Mouse (Mus musculus) neural tube, embryonic 14.5 days (tissue): ENCODE measurements around the gene Plcd1. TPM values are rescaled to one million over a fixed set of nuclear protein-coding genes. Genes with fewer than 3 reads are reported as not detected.

Experiments used
- ATAC-seq: fragments of 200-750 bp; cut with Nextera tagmentation; 2 replicates; pipeline ENCODE4 v1.8.0; 2017; ENCODE audit warnings: low read depth, mild to moderate bottlenecking, moderate TSS enrichment, moderate library complexity
- H3K27ac ChIP-seq: fragments of 300-500 bp; sonication (generic); 2 replicates; pipeline ENCODE4 v1.5.1; 2014; ENCODE audit warnings: low read depth, mild to moderate bottlenecking, control low read depth, low read length, moderate library complexity, mixed read lengths
- H3K27me3 ChIP-seq: fragments of 300-500 bp; sonication (generic); 2 replicates; pipeline ENCODE4 v1.6.1; 2014; ENCODE audit warnings: low read length; ENCODE audit not compliant: control insufficient read depth, insufficient read depth
- H3K36me3 ChIP-seq: fragments of 300-500 bp; sonication (generic); 2 replicates; pipeline ENCODE4 v1.6.1; 2014; ENCODE audit warnings: low read length, mixed read lengths; ENCODE audit not compliant: control insufficient read depth, insufficient read depth
- H3K4me1 ChIP-seq: fragments of 300-500 bp; sonication (generic); 2 replicates; pipeline ENCODE4 v1.6.1; 2014; ENCODE audit warnings: low read length; ENCODE audit not compliant: control insufficient read depth, insufficient read depth
- H3K4me2 ChIP-seq: fragments of 300-500 bp; sonication (generic); 2 replicates; pipeline ENCODE4 v1.6.1; 2014; ENCODE audit warnings: mild to moderate bottlenecking, low read depth, low read length, control low read depth
- H3K4me3 ChIP-seq: fragments of 300-500 bp; sonication (generic); 2 replicates; pipeline ENCODE4 v1.5.1; 2014; ENCODE audit warnings: low read depth, low read length, control low read depth, mixed read lengths
- H3K9ac ChIP-seq: fragments of 300-500 bp; sonication (generic); replicated peaks from 2 replicates; pipeline ENCODE4 v1.6.1; 2014; ENCODE audit warnings: low read depth, mild to moderate bottlenecking, control low read depth, low read length, mixed read lengths
- H3K9me3 ChIP-seq: fragments of 300-500 bp; sonication (generic); 2 replicates; pipeline ENCODE4 v1.6.1; 2016; ENCODE audit warnings: low read length; ENCODE audit not compliant: control insufficient read depth
- WGBS: fragments of 180-500 bp; shearing (Covaris S2); extraction: QIAGEN DNeasy Blood & Tissue Kit; methylation state at CpG from one replicate; pipeline ENCODE4 v1.1.7; 2014; 5-methylcytosine and 5-hydroxymethylcytosine counted together
- polyA plus RNA-seq: library from polyadenylated mRNA; unstranded; fragments of >200 nt; fragmentation: Nextera tagmentation; extraction: Ambion mirVana; gene quantifications from 2 replicates; pipeline ENCODE4 v1.2.1, GENCODE M21; 2014

Gene Plcd1
- 14.7 and 19.9 TPM in 2 replicates for polyA plus RNA-seq

- Histone ChIP-seq H3K27me3 (0 out of 2 replicates have a peak, but pooled peaks cover 2% of the 10 kb centered on the region), H3K4me2 (peak within 1 kb of the TSS; percentile 63), H3K4me1 (peaks cover 12% of the 10 kb centered on the region), H3K9ac (peak within 1 kb of the TSS; percentile 62), H3K9me3 (no peaks in the 10 kb centered on the region), H3K36me3 (no peaks in the 10 kb centered on the region), H3K4me3 (peak within 1 kb of the TSS; percentile 53), H3K27ac (peak within 1 kb of the TSS; percentile 34; the same call in 1 of the 2 replicates)
- WGBS = 8% methylated on average over 44 of the region's 45 CpGs
- ATAC-seq = peak; percentile 86
Measured at GRCm38 (mm10) chr9:119093419-119094295, at the start of gene Plcd1. Gene Plcd1, minus strand, starts transcription at chr9:119093502.

GRCm38 (mm10) chr9:119142066-119142465 is 48.8 kb upstream of the Plcd1 start:
- no peak overlapping the region for H3K4me2 ChIP-seq
- H3K4me3 ChIP-seq = no peak overlapping the region
- no peak overlapping the region for H3K27ac ChIP-seq
- 89% methylated on average over 5 of the region's 5 CpGs for WGBS
- no peaks in the 10 kb centered on the region for H3K4me1 ChIP-seq
- no peaks in the 10 kb centered on the region for H3K27me3 ChIP-seq
- no peak overlapping the region for H3K9ac ChIP-seq
- H3K9me3 ChIP-seq = no peaks in the 10 kb centered on the region
- ATAC-seq = no peak
- H3K36me3 ChIP-seq = no peaks in the 10 kb centered on the region

- no peak overlapping the region for H3K27ac ChIP-seq
- no peaks in the 10 kb centered on the region for H3K9me3 ChIP-seq
- H3K9ac ChIP-seq = no peak overlapping the region
- H3K36me3 ChIP-seq = no peaks in the 10 kb centered on the region
- no peak for ATAC-seq
- no peaks in the 10 kb centered on the region for H3K27me3 ChIP-seq
- WGBS = 87% methylated on average over 2 of the region's 2 CpGs
- H3K4me2 ChIP-seq = no peak overlapping the region
- no peak overlapping the region for H3K4me3 ChIP-seq
- no peaks in the 10 kb centered on the region for H3K4me1 ChIP-seq
Measured at GRCm38 (mm10) chr9:119138836-119139235, 45.5 kb upstream of the Plcd1 start.

- no peak overlapping the region for H3K4me3 ChIP-seq
- H3K27me3 ChIP-seq = no peaks in the 10 kb centered on the region
- H3K4me2 ChIP-seq = no peak overlapping the region
- H3K4me1 ChIP-seq = no peaks in the 10 kb centered on the region
- ATAC-seq = no peak
- no peak overlapping the region for H3K27ac ChIP-seq
- no peaks in the 10 kb centered on the region for H3K36me3 ChIP-seq
- no peak overlapping the region for H3K9ac ChIP-seq
- 68% methylated on average over 5 of the region's 5 CpGs for WGBS
- H3K9me3 ChIP-seq = no peaks in the 10 kb centered on the region
Measured at GRCm38 (mm10) chr9:119130692-119131091, 37.4 kb upstream of the Plcd1 start.

GRCm38 (mm10) chr9:119128436-119129181 is 35.3 kb upstream of the Plcd1 start:
- Histone ChIP-seq H3K36me3 (no peaks in the 10 kb centered on the region), H3K4me1 (no peaks in the 10 kb centered on the region), H3K27me3 (no peaks in the 10 kb centered on the region), H3K9me3 (no peaks in the 10 kb centered on the region), H3K9ac (no peak overlapping the region), H3K4me3 (no peak overlapping the region), H3K27ac (no peak overlapping the region), H3K4me2 (no peak overlapping the region)
- WGBS = 89% methylated on average over 12 of the region's 12 CpGs
- no peak for ATAC-seq

GRCm38 (mm10) chr9:119122596-119123369 is 29.5 kb upstream of the Plcd1 start:
- no peaks in the 10 kb centered on the region for H3K9me3 ChIP-seq
- H3K36me3 ChIP-seq = no peaks in the 10 kb centered on the region
- H3K27me3 ChIP-seq = no peaks in the 10 kb centered on the region
- no peaks in the 10 kb centered on the region for H3K4me1 ChIP-seq
- no peak for ATAC-seq
- no peak overlapping the region for H3K4me2 ChIP-seq
- H3K27ac ChIP-seq = no peak overlapping the region
- no peak overlapping the region for H3K9ac ChIP-seq
- 87% methylated on average over 18 of the region's 18 CpGs for WGBS
- H3K4me3 ChIP-seq = no peak overlapping the region

GRCm38 (mm10) chr9:119120168-119120560 is 26.9 kb upstream of the Plcd1 start:
- Histone ChIP-seq H3K4me1 (no peaks in the 10 kb centered on the region), H3K36me3 (no peaks in the 10 kb centered on the region), H3K4me2 (no peak overlapping the region), H3K27ac (no peak overlapping the region), H3K9me3 (no peaks in the 10 kb centered on the region), H3K4me3 (no peak overlapping the region), H3K27me3 (no peaks in the 10 kb centered on the region), H3K9ac (no peak overlapping the region)
- ATAC-seq = no peak
- 82% methylated on average over 3 of the region's 3 CpGs for WGBS

- Histone ChIP-seq H3K4me3 (no peak overlapping the region), H3K27ac (no peak overlapping the region), H3K4me2 (no peak overlapping the region), H3K36me3 (no peaks in the 10 kb centered on the region), H3K27me3 (no peaks in the 10 kb centered on the region), H3K9me3 (no peaks in the 10 kb centered on the region), H3K9ac (no peak overlapping the region), H3K4me1 (no peaks in the 10 kb centered on the region)
- 87% methylated on average over 19 of the region's 19 CpGs for WGBS
- ATAC-seq = no peak
Measured at GRCm38 (mm10) chr9:119119409-119120167, 26.3 kb upstream of the Plcd1 start.
